Mouse (Mus musculus): Measurements from ENCODE around the gene Frem1.

GRCm38 (mm10) chr4:82890585-82890984 is 161.6 kb downstream of the Frem1 start:
- TF ChIP-seq CTCF (IDR thresholded peaks at IDR 0.05; ENCODE audit: low read depth, low read length), result no peak
- TF ChIP-seq POLR2AphosphoS5 (IDR thresholded peaks at IDR 0.05; ENCODE audit: insufficient replicate concordance, low read depth, low read length), result no peak
- TF ChIP-seq TAL1 (conservative IDR thresholded peaks at IDR 0.05; ENCODE audit: low read depth, low read length), result no peak
- no peak for TF ChIP-seq GATA1 (IDR thresholded peaks at IDR 0.05; ENCODE audit: borderline replicate concordance, low read length)
